Mouse (Mus musculus) cerebellum, postnatal 14 days (tissue): ENCODE results near the gene 4930556J24Rik.
"Not testable (repeated sequence)": the region's sequence is repeated elsewhere in the genome, so short reads cannot be mapped to it uniquely, and the experiment has no call there.

Source experiments
- DNase-seq, 2 experiments: peaks; one replicate each; pipeline ENCODE4 v3.0.0; 2021; ENCODE audit warnings: mixed read lengths in 2 of 2

The 4930556J24Rik gene

GRCm38 (mm10) chr11:3920476-3920875 lies 56.1 kb downstream of the 4930556J24Rik start:
- DNase-seq: no peak

GRCm38 (mm10) chr11:3918738-3919137 lies 57.8 kb downstream of the 4930556J24Rik start:
- peak; percentile 70 to 76 for DNase-seq

GRCm38 (mm10) chr11:3914109-3914840 lies 62.3 kb downstream of the 4930556J24Rik start, which contains the start of gene Slc35e4:
Gene Slc35e4, minus strand, starts transcription at chr11:3914664.
- DNase-seq: peak; percentile 95 to 98

GRCm38 (mm10) chr11:3913316-3914108 lies 63.1 kb downstream of the 4930556J24Rik start:
- DNase-seq: peak; percentile 90 to 92

DNA sequence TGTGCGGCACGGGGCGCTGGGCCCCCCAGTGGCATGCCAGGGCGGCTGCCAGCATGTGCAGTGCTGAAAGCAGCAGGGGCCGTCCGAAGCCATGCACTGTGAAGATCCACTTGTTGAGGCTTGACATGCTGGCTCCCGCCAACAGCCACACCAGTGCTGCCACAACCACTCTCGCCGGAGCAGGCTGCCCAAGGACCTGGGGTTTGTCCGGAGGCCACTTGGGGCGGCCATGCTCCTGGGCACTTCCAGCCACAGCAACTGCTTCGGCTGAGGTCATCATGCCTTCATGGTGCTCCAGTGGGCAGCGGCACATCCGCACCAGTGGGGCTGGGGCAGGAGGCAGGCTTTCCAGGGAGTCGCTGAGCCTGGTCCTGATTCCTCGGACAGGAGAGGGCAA lies 63.7 kb downstream of the 4930556J24Rik start:
- DNase-seq: peak; percentile 51 to 60

- peak; percentile 56 to 61 for DNase-seq
Measured at GRCm38 (mm10) chr11:3912100-3912874, 64.3 kb downstream of the 4930556J24Rik start.

- not testable (repeated sequence) for DNase-seq
Measured at GRCm38 (mm10) chr11:3911440-3911839, 65.1 kb downstream of the 4930556J24Rik start.

- DNase-seq: peak; percentile 55 to 57
Measured at GRCm38 (mm10) chr11:3910513-3911310, 65.9 kb downstream of the 4930556J24Rik start.

DNA sequence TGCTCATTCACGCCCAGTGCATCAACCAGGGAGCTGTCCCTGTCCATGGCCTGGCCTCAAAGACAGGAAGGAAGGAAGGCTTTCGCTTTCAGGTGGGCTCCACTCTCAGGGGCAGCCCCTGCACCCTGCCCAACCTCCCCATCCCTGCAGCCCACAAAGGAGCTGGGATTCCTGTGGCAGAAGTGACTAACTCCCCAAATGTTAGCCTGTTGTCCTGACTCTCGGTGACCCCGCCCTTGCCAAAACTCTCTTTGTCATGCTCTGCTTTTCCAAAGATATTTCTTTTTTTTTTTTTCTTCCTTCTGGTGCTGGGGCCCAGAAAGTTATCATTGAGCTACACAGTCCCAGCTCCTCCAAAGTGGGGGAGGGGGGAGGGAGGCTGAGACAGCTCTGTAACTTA lies 67.3 kb downstream of the 4930556J24Rik start:
- DNase-seq: no peak

- no peak for DNase-seq
Measured at GRCm38 (mm10) chr11:3905446-3905845, 71.1 kb downstream of the 4930556J24Rik start.

GRCm38 (mm10) chr11:3904673-3905072 lies 71.9 kb downstream of the 4930556J24Rik start:
- DNase-seq: no peak

DNA sequence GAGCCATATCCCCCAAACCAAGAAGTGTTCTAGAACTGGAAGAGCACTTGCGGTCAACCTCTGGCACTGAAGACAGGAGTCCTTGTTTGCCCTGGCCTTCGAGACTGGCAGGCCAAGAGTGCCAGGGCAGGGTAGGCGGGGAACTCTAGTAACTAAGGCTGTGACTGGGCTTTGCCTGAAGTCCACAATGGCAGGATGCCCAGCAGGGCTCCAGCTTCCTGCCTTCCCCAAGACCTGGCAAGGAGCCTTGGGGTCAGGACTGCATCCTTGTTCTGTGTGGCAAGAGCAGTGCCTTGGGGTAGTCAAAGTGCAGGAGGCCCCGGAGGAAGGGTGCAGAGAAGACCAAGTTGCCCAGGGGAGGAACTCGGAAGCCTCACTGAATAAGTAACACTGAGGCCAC lies 73.5 kb downstream of the 4930556J24Rik start:
- peak; percentile 45 to 65 for DNase-seq

DNA sequence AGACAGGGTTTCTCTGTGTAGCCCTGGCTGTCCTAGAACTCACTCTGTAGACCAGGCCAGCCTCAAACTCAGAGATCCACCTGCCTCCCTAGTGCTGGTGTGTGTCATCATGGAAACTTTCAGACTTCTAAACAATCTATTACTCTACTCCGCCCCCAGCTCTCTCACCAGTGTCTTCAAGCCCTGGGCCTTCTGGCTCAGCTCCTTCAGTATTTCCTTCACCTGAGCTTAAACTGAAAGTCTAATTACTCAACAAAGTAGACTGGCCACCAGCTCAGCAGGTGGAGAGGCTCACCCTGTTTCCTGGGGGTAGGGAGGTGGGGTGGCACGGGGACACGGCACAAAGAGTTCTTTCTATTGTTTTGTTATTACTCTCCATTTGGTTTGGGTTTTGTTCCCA lies 74.1 kb downstream of the 4930556J24Rik start:
- DNase-seq: no peak

GRCm38 (mm10) chr11:3900296-3900695 lies 76.3 kb downstream of the 4930556J24Rik start:
- no peak for DNase-seq

GRCm38 (mm10) chr11:3895933-3896332 lies 80.6 kb downstream of the 4930556J24Rik start:
- DNase-seq: no peak

- no peak for DNase-seq
Measured at GRCm38 (mm10) chr11:3895458-3895857, 81.1 kb downstream of the 4930556J24Rik start.

GRCm38 (mm10) chr11:3894406-3895281 lies 81.9 kb downstream of the 4930556J24Rik start, which contains the start of the genes 4921536K21Rik and Dusp18:
Gene 4921536K21Rik, minus strand, starts transcription at chr11:3895098.
Gene Dusp18, plus strand, starts transcription at chr11:3895240.
- peak; percentile 87 to 92 for DNase-seq

DNA sequence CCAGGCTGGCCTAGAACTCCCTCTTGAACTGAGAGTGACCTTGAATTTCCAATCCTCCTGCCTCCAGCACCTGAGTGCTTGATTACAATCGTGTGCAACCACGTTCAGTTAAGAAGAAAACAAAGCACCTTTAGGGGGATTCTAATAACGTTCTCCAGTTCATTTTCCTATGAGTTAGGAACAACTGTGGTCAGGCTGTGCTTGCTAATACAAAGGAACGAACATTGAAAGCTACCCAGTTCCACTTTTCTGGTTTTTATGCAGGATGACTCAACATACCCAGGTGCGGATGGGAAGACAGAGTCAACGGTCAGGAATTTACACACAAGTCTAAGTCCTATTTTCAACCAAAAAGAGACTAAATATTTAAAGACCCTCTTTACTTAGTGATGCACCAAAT lies 82.6 kb downstream of the 4930556J24Rik start:
- no peak for DNase-seq
